ENCODE assay signal across 9 mouse cellular contexts in the genomic region with DNA sequence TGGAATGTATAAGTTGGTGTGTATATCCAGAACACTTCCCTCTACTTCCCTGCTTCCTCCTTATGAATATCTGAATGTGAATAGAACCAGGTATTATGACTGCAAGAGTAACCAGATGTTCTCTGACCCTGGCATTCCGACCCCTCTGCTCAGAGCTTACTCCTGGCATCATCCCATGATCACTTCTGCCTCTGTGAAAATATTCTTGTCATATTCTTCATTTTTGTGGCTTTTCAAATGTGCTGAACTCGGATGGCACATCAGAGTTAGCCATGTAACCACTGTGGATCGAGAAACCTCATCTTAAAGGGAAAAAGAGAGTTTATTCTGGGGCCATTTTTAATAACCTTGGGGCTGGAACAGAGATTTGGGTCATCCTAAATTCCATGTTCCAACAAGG. TPM values are rescaled to one million over a fixed set of nuclear protein-coding genes. Genes with fewer than 3 reads are reported as not detected.
DNase-seq lines count a peak whose midpoint lies in the region; ATAC-seq and TF ChIP-seq lines count a peak whose summit lies in the region.
"Had no signal": no experiment of that assay in that cellular context is flagged by ENCODE, and none has a peak within 500 bp of the region (broad histone marks: within the 10 kb centered on the region; RNA-seq: fewer than 3 reads in every experiment).

A gene (minus strand): TSS at position 101 of the 400 bp plus-strand sequence.

- no peaks in the 10 kb centered on the region; the same call in 1 of the 2 replicates for H3K4me1 ChIP-seq in lung, postnatal 0 days (ENCODE audit: insufficient read depth, low read depth, low read length)
- H3K4me1 ChIP-seq in lung, adult 2 months (ENCODE audit: control insufficient read depth, insufficient read depth, low read length): no peaks in the 10 kb centered on the region
- no peaks in the 10 kb centered on the region for H3K4me1 ChIP-seq in intestine, embryonic 15.5 days (replicated peaks)
- H3K4me1 ChIP-seq in neural tube, embryonic 14.5 days (ENCODE audit: control insufficient read depth, insufficient read depth, low read length): peaks cover 8% of the 10 kb centered on the region; the same call in 1 of the 2 replicates

- WGBS in lung, postnatal 0 days: 58% methylated on average over 3 of the region's 3 CpGs
- 60% methylated on average over 3 of the region's 3 CpGs for WGBS in lung, adult 2 months
- 69% methylated on average over 3 of the region's 3 CpGs for WGBS in intestine, embryonic 15.5 days
- WGBS in neural tube, embryonic 14.5 days: 74% methylated on average over 3 of the region's 3 CpGs

- TF ChIP-seq POLR2A in lung, adult 2 months (IDR thresholded peaks at IDR 0.05; ENCODE audit: borderline replicate concordance, extremely low read depth, low read depth, low read length): no peak

- intact Hi-C loops in gastrocnemius, adult 2 months (cut with DNase I): loop anchor here (5.0 kb wide), 2 partner anchors 55 to 90 kb away; a partner anchor contains a TSS

- no peak for DNase-seq in gastrocnemius, adult 2 months
- no peak for DNase-seq in gastrocnemius, postnatal 4 days (ENCODE audit: low spot score in 2 of 2)
- DNase-seq in lung, postnatal 0 days (ENCODE audit: low spot score): no peak
- DNase-seq in lung, adult 2 months: no peak
- DNase-seq in natural killer cell, adult 2 months (ENCODE audit: low spot score in 2 of 2): no peak

- H3K36me3 ChIP-seq in lung, postnatal 0 days (ENCODE audit: insufficient read depth, low read length): no peaks in the 10 kb centered on the region
- no peaks in the 10 kb centered on the region for H3K36me3 ChIP-seq in intestine, embryonic 15.5 days
- no peaks in the 10 kb centered on the region for H3K36me3 ChIP-seq in neural tube, embryonic 14.5 days (ENCODE audit: control insufficient read depth, insufficient read depth, low read length)

- peak within 1 kb of the TSS; percentile 94 for H3K4me3 ChIP-seq in gastrocnemius, adult 2 months
- H3K4me3 ChIP-seq in lung, postnatal 0 days (ENCODE audit: low read depth, low read length): no peak within 1 kb of the TSS
- no peak within 1 kb of the TSS for H3K4me3 ChIP-seq in lung, adult 2 months (replicated peaks; ENCODE audit: extremely low read depth, low read depth, low read length)
- no peak within 1 kb of the TSS for H3K4me3 ChIP-seq in intestine, embryonic 15.5 days (replicated peaks)
- H3K4me3 ChIP-seq in neural tube, embryonic 14.5 days (ENCODE audit: low read depth, low read length): no peak within 1 kb of the TSS

- H3K9ac ChIP-seq in lung, postnatal 0 days (replicated peaks; ENCODE audit: low read depth): no peak within 1 kb of the TSS
- H3K9ac ChIP-seq in intestine, embryonic 15.5 days: no peak within 1 kb of the TSS
- no peak within 1 kb of the TSS for H3K9ac ChIP-seq in neural tube, embryonic 14.5 days (replicated peaks; ENCODE audit: low read depth, low read length)

- H3K9me3 ChIP-seq in lung, postnatal 0 days (ENCODE audit: low read length): no peaks in the 10 kb centered on the region
- H3K9me3 ChIP-seq in intestine, embryonic 15.5 days: no peaks in the 10 kb centered on the region
- H3K9me3 ChIP-seq in neural tube, embryonic 14.5 days (ENCODE audit: control insufficient read depth, low read length): no peaks in the 10 kb centered on the region

- no peaks in the 10 kb centered on the region for H3K27me3 ChIP-seq in lung, postnatal 0 days (replicated peaks; ENCODE audit: insufficient read depth, low read length)
- H3K27me3 ChIP-seq in intestine, embryonic 15.5 days (replicated peaks): no peaks in the 10 kb centered on the region
- no peaks in the 10 kb centered on the region for H3K27me3 ChIP-seq in neural tube, embryonic 14.5 days (ENCODE audit: control insufficient read depth, insufficient read depth, low read length)

- TF ChIP-seq EP300 in lung, postnatal 0 days (IDR thresholded peaks at IDR 0.05): no peak

- peak within 1 kb of the TSS; percentile 92; the same call in 1 of the 2 replicates for H3K4me2 ChIP-seq in lung, postnatal 0 days (replicated peaks; ENCODE audit: low read depth, low read length)
- H3K4me2 ChIP-seq in intestine, embryonic 15.5 days (replicated peaks): peak within 1 kb of the TSS; percentile 90
- H3K4me2 ChIP-seq in neural tube, embryonic 14.5 days (ENCODE audit: low read depth, low read length): peak within 1 kb of the TSS; percentile 94; the same call in 1 of the 2 replicates

- H3K27ac ChIP-seq in gastrocnemius, adult 2 months: peak within 1 kb of the TSS; percentile 46
- H3K27ac ChIP-seq in lung, postnatal 0 days (ENCODE audit: low read length): no peak within 1 kb of the TSS; the same call in 1 of the 2 replicates
- no peak within 1 kb of the TSS for H3K27ac ChIP-seq in intestine, embryonic 15.5 days
- H3K27ac ChIP-seq in neural tube, embryonic 14.5 days (ENCODE audit: low read depth, low read length): no peak within 1 kb of the TSS

- ATAC-seq in lung, postnatal 0 days: no peak
- ATAC-seq in intestine, embryonic 15.5 days: no peak
- no peak for ATAC-seq in neural tube, embryonic 14.5 days (ENCODE audit: low read depth)
- ATAC-seq in erythroid progenitor cell, adult 5-6 weeks (replicated peaks; ENCODE audit: low FRiP score, poor library complexity, severe bottlenecking): no peak

- TF ChIP-seq CTCF in gastrocnemius, adult 2 months (IDR thresholded peaks at IDR 0.05): no peak
- TF ChIP-seq CTCF in lung, postnatal 0 days (IDR thresholded peaks at IDR 0.05): no peak
- TF ChIP-seq CTCF in lung, adult 2 months (IDR thresholded peaks at IDR 0.05; ENCODE audit: insufficient read depth, low read length): no peak

RNA-seq across cellular contexts. Expression of the gene that starts here (rescaled TPM):
- total RNA-seq in gastrocnemius, adult 2 months (2021): not detected
- total RNA-seq in gastrocnemius, postnatal 4 days (2021): not detected
- polyA plus RNA-seq in lung, postnatal 0 days (2015; fragmentation: Nextera tagmentation; extraction: Ambion mirVana): 27.0 and 34.6 TPM in 2 replicates
- 1.5 and 1.7 TPM in 2 replicates for polyA plus RNA-seq in lung, adult 2 months (2012; rRNA removed)
- not detected in 2 replicates for polyA plus RNA-seq in intestine, embryonic 15.5 days (2015; fragmentation: Nextera tagmentation; extraction: Ambion mirVana)
- 2.8 and 4.3 TPM in 2 replicates for polyA plus RNA-seq in neural tube, embryonic 14.5 days (2014; fragmentation: Nextera tagmentation; extraction: Ambion mirVana)
- total RNA-seq in erythroid progenitor cell, adult 5-6 weeks (2015; ENCODE audit: low replicate concordance): not detected in 2 replicates
- total RNA-seq in erythroid progenitor cell, adult 5-6 weeks (2017; ENCODE audit: low replicate concordance): not detected in 2 replicates
- polyA plus RNA-seq: C2C12 had no signal
